23 mouse cellular contexts compared by ENCODE assay signal in the genomic region with DNA sequence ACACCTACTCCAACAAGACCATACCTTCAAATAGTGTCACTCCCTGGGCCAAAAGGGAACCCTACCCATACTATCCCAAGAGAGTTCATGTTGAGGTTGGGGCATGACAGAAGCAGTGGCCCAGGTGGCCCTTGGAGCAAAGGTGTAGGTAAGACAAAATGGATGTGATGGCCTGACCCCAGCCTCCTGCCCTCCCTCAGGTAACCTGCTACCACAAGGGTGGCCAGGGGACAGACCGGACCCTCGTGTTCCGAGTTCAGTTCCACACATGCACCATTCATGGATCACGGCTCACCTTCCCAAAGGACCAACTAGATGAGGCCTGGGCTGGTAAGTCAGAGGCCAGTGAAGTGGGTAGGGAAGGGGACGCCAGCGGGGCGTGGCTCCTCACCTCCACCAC. TPM values are rescaled to one million over a fixed set of nuclear protein-coding genes. Genes with fewer than 3 reads are reported as not detected.
DNase-seq lines count a peak whose midpoint lies in the region; TF ChIP-seq lines count a peak whose summit lies in the region.
"Had no signal": no experiment of that assay in that cellular context is flagged by ENCODE, and none has a peak within 500 bp of the region (broad histone marks: within the 10 kb centered on the region; RNA-seq: fewer than 3 reads in every experiment).

No protein-coding gene starts in this region.

- peak; percentile 33 for DNase-seq in cerebellum, adult 9-10 months
- no peak for DNase-seq in cerebellum, adult 2 months
- peak; percentile 95 for DNase-seq in heart, adult 11 months
- DNase-seq in heart, postnatal 4 days, result no peak
- no peak for DNase-seq in lung, adult 2 months
- DNase-seq in lung, postnatal 25 days (ENCODE audit: low spot score), result no peak
- DNase-seq: adrenal gland, postnatal 14 days; B cell, adult 2 months; cerebellum, adult 11 months; forebrain, postnatal 0 days; gastrocnemius, postnatal 10 days; heart, adult 18-20 months; heart, postnatal 36 days; kidney, adult 18-20 months had no signal

- H3K27me3 ChIP-seq in cerebellum, adult 2 months (ENCODE audit: control insufficient read depth, insufficient read depth, low read length), result no peaks in the 10 kb centered on the region
- H3K27me3 ChIP-seq: embryonic facial prominence, embryonic 15.5 days had no signal

- peaks cover 36% of the 10 kb centered on the region for H3K4me1 ChIP-seq in cerebellum, adult 2 months (ENCODE audit: control insufficient read depth, insufficient read depth, low read length)
- peaks cover 22% of the 10 kb centered on the region for H3K4me1 ChIP-seq in lung, adult 2 months (ENCODE audit: control insufficient read depth, insufficient read depth, low read length)

- no peak overlapping the region for H3K4me3 ChIP-seq in cerebellum, adult 2 months (replicated peaks; ENCODE audit: insufficient read depth, low read depth, low read length)
- H3K4me3 ChIP-seq in lung, adult 2 months (replicated peaks; ENCODE audit: extremely low read depth, low read depth, low read length), result no peak overlapping the region
- H3K4me3 ChIP-seq: embryonic facial prominence, embryonic 12.5 days; embryonic facial prominence, embryonic 15.5 days; heart, embryonic 12.5 days; heart, embryonic 15.5 days had no signal

- no peak for TF ChIP-seq POLR2A in cerebellum, adult 2 months (IDR thresholded peaks at IDR 0.05; ENCODE audit: borderline replicate concordance, insufficient read depth, low read length)
- peak; percentile 31; the same call in 1 of the 2 replicates for TF ChIP-seq POLR2A in lung, adult 2 months (IDR thresholded peaks at IDR 0.05; ENCODE audit: borderline replicate concordance, extremely low read depth, low read depth, low read length)

- TF ChIP-seq CTCF in cerebellum, adult 2 months (IDR thresholded peaks at IDR 0.05; ENCODE audit: borderline replicate concordance, insufficient read depth, low read depth, low read length), result no peak
- TF ChIP-seq CTCF in lung, adult 2 months (IDR thresholded peaks at IDR 0.05; ENCODE audit: insufficient read depth, low read length), result no peak

- WGBS in cerebellum, adult 2 months, result 95% methylated on average over 7 of the region's 7 CpGs
- 93% methylated on average over 7 of the region's 7 CpGs for WGBS in lung, adult 2 months

- no peak overlapping the region for H3K27ac ChIP-seq in cerebellum, adult 2 months (ENCODE audit: insufficient read depth, low read length)
- H3K27ac ChIP-seq: embryonic facial prominence, embryonic 12.5 days; embryonic facial prominence, embryonic 15.5 days; heart, embryonic 15.5 days; hindbrain, embryonic 14.5 days; hindbrain, postnatal 0 days had no signal

RNA-seq across cellular contexts. Expression of a gene that starts 10.1 kb away (rescaled TPM):
- 33.6 and 33.7 TPM in 2 replicates for polyA plus RNA-seq in cerebellum, adult 2 months (2012; rRNA removed)
- 10 to 100 TPM; 65.8 to 70.3 TPM for total RNA-seq in heart, postnatal 4 days (2021)
- polyA plus RNA-seq in lung, adult 2 months (2012; rRNA removed), result 255 and 329 TPM in 2 replicates
- total RNA-seq: common myeloid progenitor, adult 5-6 weeks had no signal

RNA-seq across cellular contexts. Expression of a gene that starts 25.8 kb away (rescaled TPM):
- polyA plus RNA-seq in cerebellum, adult 2 months (2012; rRNA removed), result 159 and 161 TPM in 2 replicates
- 10 to 100 TPM; 19.9 to 22.6 TPM for total RNA-seq in heart, postnatal 4 days (2021)
- 40.8 and 55.2 TPM in 2 replicates for polyA plus RNA-seq in lung, adult 2 months (2012; rRNA removed)

RNA-seq across cellular contexts. Expression of a gene that starts 33.9 kb away (rescaled TPM):
- polyA plus RNA-seq in cerebellum, adult 2 months (2012; rRNA removed), result 15.0 and 18.7 TPM in 2 replicates
- total RNA-seq in heart, postnatal 4 days (2021), result 10 to 100 TPM; 10.0 to 12.5 TPM
- 337 and 400 TPM in 2 replicates for polyA plus RNA-seq in lung, adult 2 months (2012; rRNA removed)
- total RNA-seq: common myeloid progenitor, adult 5-6 weeks had no signal
- polyA plus RNA-seq: forebrain, embryonic 11.5 days had no signal

RNA-seq across cellular contexts. Expression of a gene that starts 36.7 kb away (rescaled TPM):
- 114 TPM in 2 replicates for polyA plus RNA-seq in cerebellum, adult 2 months (2012; rRNA removed)
- total RNA-seq in heart, postnatal 4 days (2021), result 100 to 1,000 TPM; 142 to 145 TPM
- polyA plus RNA-seq in lung, adult 2 months (2012; rRNA removed), result 47.3 and 87.1 TPM in 2 replicates

RNA-seq across cellular contexts. Expression of a gene that starts 40.1 kb away (rescaled TPM):
- 0.08 TPM in 1 of 2 replicates, not detected in the other for polyA plus RNA-seq in cerebellum, adult 2 months (2012; rRNA removed)
- total RNA-seq in heart, postnatal 4 days (2021), result under 1 TPM; 0.11 to 0.17 TPM
- polyA plus RNA-seq in lung, adult 2 months (2012; rRNA removed), result 1.1 and 1.2 TPM in 2 replicates
- total RNA-seq: heart, adult 18-20 months; heart, postnatal 36 days had no signal
- polyA plus RNA-seq: forebrain, embryonic 11.5 days; forebrain, embryonic 14.5 days; hindbrain, embryonic 14.5 days had no signal

Comparison
In these comparisons a context has a peak if more than half of its experiments do, and no peak if none do; other contexts are left out.
1. DNase-seq: peak in cerebellum, adult 9-10 months (single experiment) and heart, adult 11 months (single experiment); none in cerebellum, adult 2 months (0 of 2), heart, postnatal 4 days (single experiment), lung, adult 2 months (single experiment) and lung, postnatal 25 days (single experiment).
2. RNA of a gene that starts 33.9 kb away (polyA plus RNA-seq): 337 to 400 TPM in lung, adult 2 months; 15.0 to 18.7 TPM in cerebellum, adult 2 months; every median in the first group is over 10 times any median in the second.